Mouse (Mus musculus) bone marrow, adult 2 months (tissue): ENCODE data around the gene Odf3.

Experiments
- CTCF ChIP-seq: fragments of 200-500 bp; IDR thresholded peaks from 2 replicates; pipeline ENCODE4 v1.5.1; 2011; ENCODE audit warnings: low read length, control low read depth; ENCODE audit not compliant: control insufficient read depth, insufficient read depth
- POLR2A ChIP-seq: fragments of 200-500 bp; IDR thresholded peaks from 2 replicates; pipeline ENCODE4 v1.6.1; 2011; ENCODE audit warnings: low read depth, mild to moderate bottlenecking, control low read depth, low read length, borderline replicate concordance; ENCODE audit not compliant: control insufficient read depth

- TF ChIP-seq CTCF (no peak), POLR2A (no peak)
These were observed 50.3 kb downstream of the Odf3 start for GRCm38 (mm10) chr7:140897863-140898262.
